Mouse (Mus musculus) layer of hippocampus, postnatal 25 days (tissue): ENCODE data around the gene Tmsb15b2. TPM values are rescaled to one million over a fixed set of nuclear protein-coding genes. Genes with fewer than 3 reads are reported as not detected.

ENCODE experiments used
- total RNA-seq, 2 experiments: library from RNA; stranded (reverse); gene quantifications; 2 replicates each; pipeline ENCODE4 v1.2.3; 2021

Tmsb15b2 gene
- total RNA-seq, 2 experiments from 2014 or later: 17.6 to 28.4 TPM

Other genes with a start within 250 kb of the Tmsb15b2 start
- gene Morf4l2, start 231.8 kb downstream of the Tmsb15b2 start, total RNA-seq: 100 to 1,000 TPM; 374 to 393 TPM
- gene Glra4, start 195.4 kb downstream of the Tmsb15b2 start, total RNA-seq: under 1 TPM; 0.27 to 0.40 TPM
- gene Plp1, start 152.8 kb downstream of the Tmsb15b2 start, total RNA-seq: 1,000 to 10,000 TPM; 1,674 to 1,801 TPM
- 10 to 100 TPM; 21.8 to 28.9 TPM for gene Rab9b, start 106.7 kb downstream of the Tmsb15b2 start, total RNA-seq
- not detected for gene H2bfm, start 48.2 kb downstream of the Tmsb15b2 start, total RNA-seq
- 1 to 10 TPM; 4.3 to 5.1 TPM for gene Tmsb15l, start 1.4 kb upstream of the Tmsb15b2 start, total RNA-seq
- 1 to 10 TPM; 4.3 to 9.3 TPM for gene Tmsb15b1, start 1.4 kb upstream of the Tmsb15b2 start, total RNA-seq
- gene Zcchc18, start 17.7 kb upstream of the Tmsb15b2 start, total RNA-seq: 100 to 1,000 TPM; 243 to 253 TPM
- gene Slc25a53, start 62.8 kb upstream of the Tmsb15b2 start, total RNA-seq: 10 to 100 TPM; 24.3 to 33.0 TPM
- 1 to 10 TPM; 7.6 to 8.8 TPM for gene Fam199x, start 74.1 kb upstream of the Tmsb15b2 start, total RNA-seq
- gene Esx1, start 146.6 kb upstream of the Tmsb15b2 start, total RNA-seq: not detected